ENCODE assay signal across 8 mouse cellular contexts in the genomic region with DNA sequence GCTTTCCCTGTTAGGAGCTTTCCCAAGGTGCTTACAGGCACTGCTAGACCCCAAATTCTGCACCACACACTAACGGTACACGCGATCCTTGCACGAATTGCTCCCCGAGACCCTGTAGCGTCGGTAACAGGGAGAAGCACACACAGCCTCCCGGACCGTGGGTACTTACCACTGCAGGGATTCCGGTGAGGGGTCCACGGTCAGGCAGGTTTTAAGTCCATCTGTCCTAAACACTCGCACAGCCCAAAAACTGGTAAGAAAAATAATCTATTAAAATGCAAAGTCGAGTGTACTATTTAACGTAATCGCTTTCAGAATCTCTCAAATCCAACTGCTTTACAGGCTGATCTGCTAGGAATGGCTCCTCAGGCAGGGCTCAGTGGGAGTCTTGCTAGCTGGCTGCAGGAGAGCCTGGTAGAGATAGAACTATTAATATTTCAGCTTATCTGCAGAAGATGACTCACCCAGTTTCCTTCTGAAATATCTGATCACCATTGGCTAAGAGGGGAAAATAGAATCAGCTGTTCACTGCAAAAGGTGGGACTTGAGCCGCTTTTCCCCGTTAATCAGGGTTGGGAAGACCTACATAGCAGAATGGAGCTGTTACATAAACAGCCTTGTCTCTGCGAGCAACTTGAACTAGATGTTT. TPM values are rescaled to one million over a fixed set of nuclear protein-coding genes. Genes with fewer than 3 reads are reported as not detected.
DNase-seq lines count a peak whose midpoint lies in the region; ATAC-seq and TF ChIP-seq lines count a peak whose summit lies in the region.

A gene (minus strand): TSS at position 596 of the 649 bp plus-strand sequence.

- peak within 1 kb of the TSS; percentile 94 for H3K27ac ChIP-seq in lung, embryonic 14.5 days (ENCODE audit: low read depth)
- peak within 1 kb of the TSS; percentile 91 for H3K27ac ChIP-seq in hindbrain, embryonic 15.5 days (replicated peaks)
- H3K27ac ChIP-seq in midbrain, embryonic 12.5 days (replicated peaks): peak within 1 kb of the TSS; percentile 96
- H3K27ac ChIP-seq in stomach, postnatal 0 days (replicated peaks): peak within 1 kb of the TSS; percentile 96

- no peak for TF ChIP-seq EP300 in stomach, postnatal 0 days (optimal IDR thresholded peaks at IDR 0.05)

- no peak for TF ChIP-seq CTCF in lung, embryonic 14.5 days (IDR thresholded peaks at IDR 0.05; ENCODE audit: low read depth)
- TF ChIP-seq CTCF in stomach, postnatal 0 days (IDR thresholded peaks at IDR 0.05; ENCODE audit: low read depth): no peak

- H3K36me3 ChIP-seq in lung, embryonic 14.5 days (ENCODE audit: insufficient read depth): 0 out of 2 replicates have a peak, but pooled peaks cover 6% of the 10 kb centered on the region
- no peaks in the 10 kb centered on the region for H3K36me3 ChIP-seq in hindbrain, embryonic 15.5 days
- H3K36me3 ChIP-seq in midbrain, embryonic 12.5 days: no peaks in the 10 kb centered on the region
- H3K36me3 ChIP-seq in stomach, postnatal 0 days (ENCODE audit: control insufficient read depth, insufficient read depth, low read length): no peaks in the 10 kb centered on the region

- peak; percentile 55 for DNase-seq in lung, embryonic 14.5 days
- DNase-seq in lung, postnatal 14 days: no peak
- DNase-seq in cerebellum, adult 9-11 months: peak; percentile 78
- no peak for DNase-seq in gastrocnemius, adult 8-10 months (ENCODE audit: low spot score in 2 of 2)
- peak; percentile 69 to 85 for DNase-seq in left cerebral cortex, postnatal 14 days (ENCODE audit: low spot score in 2 of 2)
- DNase-seq in stomach, postnatal 0 days (ENCODE audit: low spot score): peak; percentile 27

- H3K4me2 ChIP-seq in lung, embryonic 14.5 days: peak within 1 kb of the TSS; percentile 84
- peak within 1 kb of the TSS; percentile 86 for H3K4me2 ChIP-seq in hindbrain, embryonic 15.5 days
- peak within 1 kb of the TSS; percentile 78 for H3K4me2 ChIP-seq in midbrain, embryonic 12.5 days (replicated peaks)
- peak within 1 kb of the TSS; percentile 82 for H3K4me2 ChIP-seq in stomach, postnatal 0 days (replicated peaks; ENCODE audit: low read depth)

- H3K27me3 ChIP-seq in lung, embryonic 14.5 days (ENCODE audit: insufficient read depth, low read length): no peaks in the 10 kb centered on the region
- no peaks in the 10 kb centered on the region for H3K27me3 ChIP-seq in hindbrain, embryonic 15.5 days
- no peaks in the 10 kb centered on the region for H3K27me3 ChIP-seq in midbrain, embryonic 12.5 days
- H3K27me3 ChIP-seq in stomach, postnatal 0 days (ENCODE audit: control insufficient read depth, insufficient read depth, low read length): no peaks in the 10 kb centered on the region

- ATAC-seq in lung, embryonic 14.5 days (ENCODE audit: insufficient read depth): peak; percentile 39; the same call in 1 of the 2 replicates
- peak; percentile 40; the same call in 1 of the 2 replicates for ATAC-seq in hindbrain, embryonic 15.5 days (ENCODE audit: low FRiP score, low read depth)
- ATAC-seq in midbrain, embryonic 12.5 days (ENCODE audit: low FRiP score, low read depth): peak; percentile 20
- ATAC-seq in stomach, postnatal 0 days (ENCODE audit: low FRiP score, low TSS enrichment): peak; percentile 73

- H3K4me1 ChIP-seq in lung, embryonic 14.5 days (ENCODE audit: insufficient read depth): no peaks in the 10 kb centered on the region; the same call in 1 of the 2 replicates
- H3K4me1 ChIP-seq in hindbrain, embryonic 15.5 days (replicated peaks): peaks cover 27% of the 10 kb centered on the region
- peaks cover 12% of the 10 kb centered on the region for H3K4me1 ChIP-seq in midbrain, embryonic 12.5 days
- 0 out of 2 replicates have a peak, but pooled peaks cover 4% of the 10 kb centered on the region for H3K4me1 ChIP-seq in stomach, postnatal 0 days (replicated peaks; ENCODE audit: control insufficient read depth, insufficient read depth)

- H3K9me3 ChIP-seq in lung, embryonic 14.5 days (ENCODE audit: low read depth, low read length): no peaks in the 10 kb centered on the region
- no peaks in the 10 kb centered on the region for H3K9me3 ChIP-seq in hindbrain, embryonic 15.5 days
- H3K9me3 ChIP-seq in midbrain, embryonic 12.5 days: no peaks in the 10 kb centered on the region
- no peaks in the 10 kb centered on the region for H3K9me3 ChIP-seq in stomach, postnatal 0 days (ENCODE audit: control insufficient read depth, low read length)

- peak within 1 kb of the TSS; percentile 89 for H3K4me3 ChIP-seq in lung, embryonic 14.5 days (ENCODE audit: low read depth, low read length)
- peak within 1 kb of the TSS; percentile 94 for H3K4me3 ChIP-seq in hindbrain, embryonic 15.5 days
- peak within 1 kb of the TSS; percentile 68 for H3K4me3 ChIP-seq in midbrain, embryonic 12.5 days
- H3K4me3 ChIP-seq in stomach, postnatal 0 days (ENCODE audit: low read depth, low read length): peak within 1 kb of the TSS; percentile 66

- WGBS in lung, embryonic 14.5 days: 1% methylated on average over 18 of the region's 18 CpGs
- 2% methylated on average over 18 of the region's 18 CpGs for WGBS in hindbrain, embryonic 15.5 days
- 1% methylated on average over 18 of the region's 18 CpGs for WGBS in midbrain, embryonic 12.5 days
- WGBS in stomach, postnatal 0 days: under 1% methylated on average over 18 of the region's 18 CpGs

- peak within 1 kb of the TSS; percentile 79 for H3K9ac ChIP-seq in lung, embryonic 14.5 days
- H3K9ac ChIP-seq in hindbrain, embryonic 15.5 days: peak within 1 kb of the TSS; percentile 74
- peak within 1 kb of the TSS; percentile 90 for H3K9ac ChIP-seq in midbrain, embryonic 12.5 days (replicated peaks)
- H3K9ac ChIP-seq in stomach, postnatal 0 days (ENCODE audit: low read length): peak within 1 kb of the TSS; percentile 79

- intact Hi-C loops in left cerebral cortex, postnatal 14 days (cut with DNase I): no loop called here

RNA-seq across cellular contexts. Expression of the gene that starts here (rescaled TPM):
- polyA plus RNA-seq in lung, embryonic 14.5 days (2014; fragmentation: Nextera tagmentation; extraction: Ambion mirVana): 23.4 and 24.4 TPM in 2 replicates
- total RNA-seq in gastrocnemius, adult 8-10 months (2022): 10 to 100 TPM; 27.4 to 33.8 (median 29.9) TPM
- 52.1 and 54.1 TPM in 2 replicates for polyA plus RNA-seq in hindbrain, embryonic 15.5 days (2015; fragmentation: Nextera tagmentation; extraction: Ambion mirVana)
- total RNA-seq in left cerebral cortex, postnatal 14 days (2021): 10 to 100 TPM; 84.6 to 95.1 TPM
- 52.7 and 55.1 TPM in 2 replicates for polyA plus RNA-seq in midbrain, embryonic 12.5 days (2016; fragmentation: Nextera tagmentation; extraction: Ambion mirVana)
- polyA plus RNA-seq in stomach, postnatal 0 days (2015; fragmentation: Nextera tagmentation; extraction: Ambion mirVana): 7.4 and 7.6 TPM in 2 replicates

Comparison
In these comparisons a context has a peak if more than half of its experiments do, and no peak if none do; other contexts are left out.
1. DNase-seq: peak in lung, embryonic 14.5 days (single experiment), cerebellum, adult 9-11 months (single experiment), left cerebral cortex, postnatal 14 days (2 of 2) and stomach, postnatal 0 days (single experiment); none in lung, postnatal 14 days (single experiment) and gastrocnemius, adult 8-10 months (0 of 2).
2. ATAC-seq: peak in every context shown above with its lines; median percentile 73 in stomach, postnatal 0 days; 40 in hindbrain, embryonic 15.5 days; 39 in lung, embryonic 14.5 days; 20 in midbrain, embryonic 12.5 days.
3. Peak in every context shown above with its lines, with median percentiles within 50 percentile points of each other: H3K27ac ChIP-seq, H3K4me2 ChIP-seq, H3K4me3 ChIP-seq and H3K9ac ChIP-seq.